Mouse (Mus musculus): ENCODE measurements around the gene Rtp2. TPM values are rescaled to one million over a fixed set of nuclear protein-coding genes. Genes with fewer than 3 reads are reported as not detected.
"Not testable (repeated sequence)": the region's sequence is repeated elsewhere in the genome, so short reads cannot be mapped to it uniquely, and the experiment has no call there.

Rtp2 gene
- polyA plus RNA-seq, 1 experiment from 2014 or later = not detected

DNA sequence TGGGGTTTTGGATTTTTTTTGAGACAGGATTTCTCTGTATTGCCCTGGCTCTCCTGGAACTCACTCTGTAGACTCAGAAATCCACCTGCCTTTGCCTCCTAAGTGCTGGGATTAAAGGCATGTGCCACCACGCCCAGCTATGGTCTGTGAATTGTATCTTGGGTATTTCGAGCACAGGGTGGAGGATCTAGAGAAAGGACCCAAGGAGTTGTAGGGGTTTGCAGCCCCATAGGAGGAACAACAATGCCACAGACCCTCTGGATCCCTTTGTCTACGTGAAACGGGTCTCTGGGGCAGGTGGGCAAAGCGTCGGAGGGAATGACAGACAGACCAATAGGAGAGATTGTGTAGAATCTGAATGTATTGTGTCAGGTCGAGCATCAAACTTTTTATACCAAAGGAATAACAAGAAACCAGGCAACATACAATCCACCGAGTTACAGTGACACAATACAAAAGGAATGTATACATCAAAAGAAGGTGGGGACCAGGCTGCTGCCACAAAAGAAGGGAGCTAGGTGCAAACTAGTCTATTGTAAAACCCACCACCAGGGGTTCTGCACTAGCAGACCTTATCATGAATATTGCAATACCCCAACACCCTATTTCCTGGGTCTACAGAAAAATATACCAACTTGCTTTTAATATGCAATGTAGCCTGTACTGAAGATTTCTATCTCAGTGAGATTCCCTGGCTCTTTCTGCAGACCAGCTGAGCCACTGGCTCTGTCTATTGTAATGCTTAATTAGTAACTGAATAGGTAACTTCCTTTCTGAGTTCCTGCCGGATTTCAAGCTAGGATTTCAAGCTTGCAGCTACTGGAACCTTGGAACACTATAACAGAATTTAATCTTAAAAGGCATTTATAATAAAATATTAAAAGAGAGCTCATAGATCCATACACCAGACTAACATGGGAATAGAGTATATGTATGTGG lies 23.8 kb downstream of the Rtp2 start:
- not testable (repeated sequence) for H3K36me3 ChIP-seq (ENCODE audit: control insufficient read depth, insufficient read depth, low read length); ATAC-seq (ENCODE audit: low FRiP score, low TSS enrichment); H3K9ac ChIP-seq (ENCODE audit: low read depth, low read length); H3K27ac ChIP-seq (ENCODE audit: low read depth, low read length); H3K27me3 ChIP-seq (ENCODE audit: control insufficient read depth, insufficient read depth, low read length); H3K4me3 ChIP-seq (ENCODE audit: low read length); H3K4me2 ChIP-seq (replicated peaks; ENCODE audit: low read depth, low read length); H3K9me3 ChIP-seq (ENCODE audit: control insufficient read depth, low read length); H3K4me1 ChIP-seq (ENCODE audit: control insufficient read depth, insufficient read depth, low read length)
- 88% methylated on average over 9 of the region's 9 CpGs for WGBS

DNA sequence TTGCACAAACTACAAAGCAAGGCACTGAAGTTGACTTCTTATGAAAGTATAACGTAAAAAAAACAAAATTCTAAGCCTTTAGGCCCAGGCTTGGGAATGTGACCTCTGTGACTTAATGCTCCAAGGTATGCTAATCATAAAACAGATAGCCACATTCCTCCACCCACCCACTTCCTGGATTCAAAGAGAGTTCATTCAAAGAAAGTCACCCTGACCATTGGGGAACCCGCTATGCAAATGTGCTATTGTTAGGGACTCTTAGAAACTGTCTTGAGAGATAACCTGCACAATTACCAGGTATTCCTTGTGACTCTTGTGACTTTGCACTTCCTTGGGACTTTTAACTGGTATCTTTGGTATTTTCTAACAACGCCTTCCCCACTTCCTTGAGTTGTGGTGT lies 25.6 kb downstream of the Rtp2 start:
- H3K27me3 ChIP-seq (ENCODE audit: control insufficient read depth, insufficient read depth, low read length); H3K9ac ChIP-seq (ENCODE audit: low read depth, low read length); H3K4me2 ChIP-seq (replicated peaks; ENCODE audit: low read depth, low read length); H3K27ac ChIP-seq (ENCODE audit: low read depth, low read length); H3K36me3 ChIP-seq (ENCODE audit: control insufficient read depth, insufficient read depth, low read length); ATAC-seq (ENCODE audit: low FRiP score, low TSS enrichment); H3K4me3 ChIP-seq (ENCODE audit: low read length); H3K9me3 ChIP-seq (ENCODE audit: control insufficient read depth, low read length); H3K4me1 ChIP-seq (ENCODE audit: control insufficient read depth, insufficient read depth, low read length): not testable (repeated sequence)
- 89% methylated on average over 3 of the region's 3 CpGs for WGBS

DNA sequence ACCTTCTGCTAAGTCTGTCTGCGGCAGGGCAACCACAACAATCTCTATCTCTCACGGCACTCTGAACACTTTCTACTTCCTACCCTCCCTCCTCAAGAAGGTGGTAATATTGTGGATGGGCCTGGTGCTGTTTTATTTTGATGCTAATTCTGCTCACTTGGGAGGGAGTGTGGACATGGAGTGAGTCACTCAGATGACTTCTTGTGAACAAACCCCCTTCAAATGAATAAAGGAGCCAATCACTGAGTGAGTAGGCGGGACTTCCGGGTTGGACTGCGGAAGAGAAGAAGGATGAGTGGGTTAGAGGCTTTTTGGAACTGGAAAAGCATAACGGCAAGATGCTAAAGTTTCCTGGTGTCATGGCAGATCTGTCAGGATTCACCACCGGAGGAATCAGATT lies 30.8 kb downstream of the Rtp2 start:
- H3K4me3 ChIP-seq (ENCODE audit: low read length) = no peak overlapping the region
- H3K36me3 ChIP-seq (ENCODE audit: control insufficient read depth, insufficient read depth, low read length) = no peaks in the 10 kb centered on the region
- H3K4me1 ChIP-seq (ENCODE audit: control insufficient read depth, insufficient read depth, low read length) = peaks cover 12% of the 10 kb centered on the region; the same call in 1 of the 2 replicates
- ATAC-seq (ENCODE audit: low FRiP score, low TSS enrichment) = no peak
- no peak overlapping the region for H3K4me2 ChIP-seq (replicated peaks; ENCODE audit: low read depth, low read length)
- H3K27ac ChIP-seq (ENCODE audit: low read depth, low read length) = no peak overlapping the region
- H3K9ac ChIP-seq (ENCODE audit: low read depth, low read length) = no peak overlapping the region
- no peaks in the 10 kb centered on the region for H3K27me3 ChIP-seq (ENCODE audit: control insufficient read depth, insufficient read depth, low read length)
- H3K9me3 ChIP-seq (ENCODE audit: control insufficient read depth, low read length) = no peaks in the 10 kb centered on the region
- 85% methylated on average over 7 of the region's 7 CpGs for WGBS

DNA sequence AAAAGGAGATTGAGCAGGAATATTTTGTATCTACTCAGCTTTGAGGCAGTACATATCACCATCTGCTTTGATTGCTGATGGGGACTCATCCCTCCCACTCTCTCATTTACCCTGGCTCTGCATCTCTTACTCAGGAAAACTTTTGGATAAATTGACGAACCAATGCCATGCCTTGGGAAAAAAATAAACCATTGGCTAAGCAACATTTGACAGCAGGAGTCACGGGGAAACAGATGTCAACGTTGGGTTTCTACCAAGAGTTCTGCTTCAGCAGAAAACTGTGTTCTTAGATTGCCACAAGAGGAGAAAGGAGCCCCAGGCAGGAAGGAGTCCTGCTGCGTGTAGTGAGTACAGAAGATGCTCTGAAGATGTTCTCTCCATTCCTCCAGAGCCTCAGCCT lies 32.1 kb downstream of the Rtp2 start:
- Histone ChIP-seq H3K36me3 (ENCODE audit: control insufficient read depth, insufficient read depth, low read length) (no peaks in the 10 kb centered on the region), H3K4me2 (replicated peaks; ENCODE audit: low read depth, low read length) (no peak overlapping the region), H3K9ac (ENCODE audit: low read depth, low read length) (no peak overlapping the region), H3K4me3 (ENCODE audit: low read length) (no peak overlapping the region), H3K4me1 (ENCODE audit: control insufficient read depth, insufficient read depth, low read length) (peaks cover 12% of the 10 kb centered on the region; the same call in 1 of the 2 replicates), H3K9me3 (ENCODE audit: control insufficient read depth, low read length) (no peaks in the 10 kb centered on the region), H3K27me3 (ENCODE audit: control insufficient read depth, insufficient read depth, low read length) (no peaks in the 10 kb centered on the region), H3K27ac (ENCODE audit: low read depth, low read length) (no peak overlapping the region)
- no peak for ATAC-seq (ENCODE audit: low FRiP score, low TSS enrichment)
- WGBS = 77% methylated on average over 4 of the region's 4 CpGs

DNA sequence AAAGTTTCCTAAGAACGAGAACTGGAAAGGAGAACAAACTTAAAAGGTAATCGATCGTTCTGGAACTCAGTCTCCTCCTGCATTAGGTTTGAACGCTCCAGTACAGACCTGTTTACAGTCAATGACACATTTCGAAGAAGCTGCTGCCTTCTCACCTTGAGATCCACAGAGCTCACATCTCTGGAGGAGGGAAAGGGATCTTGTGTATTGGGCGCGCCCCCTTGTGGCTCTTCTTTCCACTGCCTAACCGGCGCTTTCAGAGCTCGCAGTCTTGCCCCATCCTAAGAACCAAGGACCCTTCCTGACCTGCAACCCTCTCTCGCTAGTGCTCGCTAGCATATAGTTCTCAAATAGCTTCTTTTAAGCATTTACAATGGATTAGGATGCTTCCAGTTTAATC lies 33.4 kb downstream of the Rtp2 start:
- ATAC-seq (ENCODE audit: low FRiP score, low TSS enrichment) = peak; percentile 85
- Histone ChIP-seq H3K9me3 (ENCODE audit: control insufficient read depth, low read length) (no peaks in the 10 kb centered on the region), H3K4me1 (ENCODE audit: control insufficient read depth, insufficient read depth, low read length) (peaks cover 12% of the 10 kb centered on the region; the same call in 1 of the 2 replicates), H3K27me3 (ENCODE audit: control insufficient read depth, insufficient read depth, low read length) (no peaks in the 10 kb centered on the region), H3K36me3 (ENCODE audit: control insufficient read depth, insufficient read depth, low read length) (no peaks in the 10 kb centered on the region), H3K9ac (ENCODE audit: low read depth, low read length) (no peak overlapping the region), H3K27ac (ENCODE audit: low read depth, low read length) (no peak overlapping the region), H3K4me2 (replicated peaks; ENCODE audit: low read depth, low read length) (peak overlapping the region; percentile 37; the same call in 1 of the 2 replicates), H3K4me3 (ENCODE audit: low read length) (no peak overlapping the region)
- 13% methylated on average over 12 of the region's 12 CpGs for WGBS

DNA sequence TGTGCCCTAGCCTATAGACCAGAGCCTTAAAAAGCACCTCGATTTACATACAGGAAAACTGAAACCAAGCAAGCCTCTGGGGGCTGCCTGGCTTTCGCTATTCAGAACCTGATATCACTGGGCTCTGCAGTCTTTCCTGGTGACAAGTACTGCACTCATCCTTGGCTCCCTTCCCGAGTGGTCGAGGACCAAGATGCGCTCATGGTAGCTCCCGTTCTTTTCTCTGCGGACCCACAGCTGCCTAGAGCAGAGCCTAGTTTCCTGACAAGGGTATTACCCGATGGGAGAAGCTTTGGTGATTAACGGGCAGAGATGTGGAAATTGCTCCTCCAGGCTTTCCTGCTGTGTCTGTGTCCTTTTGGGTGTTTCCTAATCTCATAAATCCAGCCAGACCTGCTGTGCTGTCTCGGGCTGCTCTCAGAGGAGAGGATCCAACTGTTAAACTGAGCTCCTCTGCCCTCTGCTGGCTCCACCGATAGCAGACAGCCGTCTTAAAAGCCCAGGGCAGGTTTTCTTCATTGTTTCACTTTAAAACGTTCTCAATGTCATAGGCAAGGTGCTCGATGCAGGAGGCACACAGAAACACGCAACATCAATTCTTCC lies 34.1 kb downstream of the Rtp2 start:
- WGBS = 6% methylated on average over 15 of the region's 15 CpGs
- peaks cover 12% of the 10 kb centered on the region; the same call in 1 of the 2 replicates for H3K4me1 ChIP-seq (ENCODE audit: control insufficient read depth, insufficient read depth, low read length)
- H3K27me3 ChIP-seq (ENCODE audit: control insufficient read depth, insufficient read depth, low read length) = no peaks in the 10 kb centered on the region
- H3K27ac ChIP-seq (ENCODE audit: low read depth, low read length) = no peak overlapping the region
- ATAC-seq (ENCODE audit: low FRiP score, low TSS enrichment) = peak; percentile 86; the same call in 1 of the 2 replicates
- 0 out of 2 replicates have a peak overlapping the region, but pooled peaks have one; percentile 0 for H3K4me3 ChIP-seq (ENCODE audit: low read length)
- no peak overlapping the region for H3K9ac ChIP-seq (ENCODE audit: low read depth, low read length)
- no peaks in the 10 kb centered on the region for H3K9me3 ChIP-seq (ENCODE audit: control insufficient read depth, low read length)
- no peaks in the 10 kb centered on the region for H3K36me3 ChIP-seq (ENCODE audit: control insufficient read depth, insufficient read depth, low read length)
- peak overlapping the region; percentile 37 for H3K4me2 ChIP-seq (replicated peaks; ENCODE audit: low read depth, low read length)

DNA sequence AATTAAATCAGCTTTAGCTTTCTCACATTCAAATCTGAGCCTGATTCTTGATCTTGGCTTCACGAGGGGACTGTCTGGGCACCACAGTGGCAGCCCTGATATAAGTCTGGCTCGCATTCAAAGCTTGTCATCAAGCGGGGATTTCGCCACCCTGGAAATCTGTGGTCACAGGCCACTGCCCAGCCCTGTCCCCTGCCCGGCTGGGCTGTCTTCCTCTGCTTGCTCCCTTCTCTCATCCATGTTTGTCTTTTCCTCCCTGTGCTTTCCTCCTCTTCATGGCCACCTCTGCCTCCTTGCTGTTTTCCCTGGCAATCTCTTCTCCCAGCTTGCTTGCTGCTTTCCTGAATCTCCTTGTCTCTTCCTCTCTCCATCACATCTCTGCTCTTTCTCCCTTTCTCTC lies 34.7 kb downstream of the Rtp2 start:
- no peaks in the 10 kb centered on the region for H3K36me3 ChIP-seq (ENCODE audit: control insufficient read depth, insufficient read depth, low read length)
- 31% methylated on average over 5 of the region's 5 CpGs for WGBS
- H3K27ac ChIP-seq (ENCODE audit: low read depth, low read length) = no peak overlapping the region
- peaks cover 12% of the 10 kb centered on the region; the same call in 1 of the 2 replicates for H3K4me1 ChIP-seq (ENCODE audit: control insufficient read depth, insufficient read depth, low read length)
- no peak overlapping the region for H3K9ac ChIP-seq (ENCODE audit: low read depth, low read length)
- H3K4me2 ChIP-seq (replicated peaks; ENCODE audit: low read depth, low read length) = peak overlapping the region; percentile 37
- H3K4me3 ChIP-seq (ENCODE audit: low read length) = no peak overlapping the region
- H3K27me3 ChIP-seq (ENCODE audit: control insufficient read depth, insufficient read depth, low read length) = no peaks in the 10 kb centered on the region
- no peak for ATAC-seq (ENCODE audit: low FRiP score, low TSS enrichment)
- no peaks in the 10 kb centered on the region for H3K9me3 ChIP-seq (ENCODE audit: control insufficient read depth, low read length)

DNA sequence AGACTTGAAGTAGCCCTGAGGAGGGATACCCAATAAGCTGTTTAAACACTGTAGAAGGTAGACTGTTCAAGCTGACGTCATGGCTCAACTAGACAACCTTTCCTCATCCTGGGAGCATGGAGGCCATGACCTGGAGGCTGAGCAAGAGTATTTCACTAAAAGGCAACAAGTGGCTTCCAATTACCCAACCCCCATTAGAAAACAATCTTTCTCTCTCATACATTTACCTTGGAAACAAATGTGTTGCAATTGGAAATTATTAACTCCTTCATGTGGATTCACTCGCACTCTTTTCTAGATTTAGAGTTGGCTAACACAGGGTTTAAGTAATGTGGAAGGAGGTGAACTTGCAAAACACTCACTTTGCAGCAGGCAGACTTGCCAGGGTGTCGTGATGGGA lies 37.1 kb downstream of the Rtp2 start:
- Histone ChIP-seq H3K4me3 (ENCODE audit: low read length) (no peak overlapping the region), H3K4me2 (replicated peaks; ENCODE audit: low read depth, low read length) (no peak overlapping the region), H3K9ac (ENCODE audit: low read depth, low read length) (no peak overlapping the region), H3K4me1 (ENCODE audit: control insufficient read depth, insufficient read depth, low read length) (peaks cover 12% of the 10 kb centered on the region; the same call in 1 of the 2 replicates), H3K36me3 (ENCODE audit: control insufficient read depth, insufficient read depth, low read length) (no peaks in the 10 kb centered on the region), H3K27ac (ENCODE audit: low read depth, low read length) (no peak overlapping the region), H3K27me3 (ENCODE audit: control insufficient read depth, insufficient read depth, low read length) (peaks cover 10% of the 10 kb centered on the region), H3K9me3 (ENCODE audit: control insufficient read depth, low read length) (no peaks in the 10 kb centered on the region)
- no peak for ATAC-seq (ENCODE audit: low FRiP score, low TSS enrichment)
- WGBS = 84% methylated on average over 3 of the region's 3 CpGs

DNA sequence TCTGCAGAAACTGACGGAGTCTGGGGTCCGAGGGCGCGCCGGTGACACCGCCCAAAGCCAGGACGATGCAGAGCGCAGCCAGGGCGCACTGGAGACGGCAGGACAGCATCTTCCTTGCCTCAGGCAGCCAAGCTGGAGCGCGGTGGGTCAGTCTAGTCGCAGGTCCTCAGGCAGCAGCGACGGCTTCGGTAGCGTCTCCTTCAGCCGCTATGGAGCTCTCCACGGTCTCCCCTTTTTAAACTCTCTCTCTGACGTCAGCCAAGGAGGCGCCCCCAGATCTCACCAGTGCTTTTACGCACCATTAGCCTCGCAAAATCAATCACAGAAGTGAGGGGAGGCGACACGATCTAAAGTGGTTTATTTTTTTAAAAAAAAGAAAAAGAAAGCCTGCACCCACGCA lies 41.6 kb downstream of the Rtp2 start, which contains the start of gene Sst:
Sst (minus strand) TSS at position 323 of the 400 bp plus-strand sequence.
- H3K4me1 ChIP-seq (ENCODE audit: control insufficient read depth, insufficient read depth, low read length) = no peaks in the 10 kb centered on the region
- no peak within 1 kb of the TSS for H3K4me2 ChIP-seq (replicated peaks; ENCODE audit: low read depth, low read length)
- ATAC-seq (ENCODE audit: low FRiP score, low TSS enrichment) = no peak
- H3K36me3 ChIP-seq (ENCODE audit: control insufficient read depth, insufficient read depth, low read length) = no peaks in the 10 kb centered on the region
- H3K27me3 ChIP-seq (ENCODE audit: control insufficient read depth, insufficient read depth, low read length) = peaks cover 10% of the 10 kb centered on the region
- 3% methylated on average over 26 of the region's 26 CpGs for WGBS
- H3K9ac ChIP-seq (ENCODE audit: low read depth, low read length) = no peak within 1 kb of the TSS
- no peak within 1 kb of the TSS for H3K27ac ChIP-seq (ENCODE audit: low read depth, low read length)
- H3K4me3 ChIP-seq (ENCODE audit: low read length) = no peak within 1 kb of the TSS
- no peaks in the 10 kb centered on the region for H3K9me3 ChIP-seq (ENCODE audit: control insufficient read depth, low read length)

Measured in kidney, embryonic 14.5 days (tissue).